Mouse (Mus musculus) CH12.LX (cell line): ENCODE measurements around the gene Ttc22. TPM values are rescaled to one million over a fixed set of nuclear protein-coding genes. Genes with fewer than 3 reads are reported as not detected.

Experiments used
- DNase-seq: peaks from one replicate; pipeline ENCODE4 v3.0.0-alpha.2; 2013; ENCODE audit errors: extremely low read depth
- H3K27ac ChIP-seq: 2 replicates; pipeline ENCODE4 v1.5.1; 2012; ENCODE audit warnings: low read depth, mild to moderate bottlenecking, control low read depth, moderate library complexity; ENCODE audit not compliant: insufficient read depth
- H3K27me3 ChIP-seq: replicated peaks from 2 replicates; pipeline ENCODE3; 2012; ENCODE audit warnings: inconsistent platforms
- H3K36me3 ChIP-seq, 2 experiments: replicated peaks in 1 of 2; 2 replicates each; pipeline versions ENCODE3 to v1.6.1; 2012; ENCODE audit warnings: inconsistent platforms in 1 of 2, low read length in 1 of 2, mild to moderate bottlenecking in 1 of 2, mixed read lengths in 1 of 2, moderate library complexity in 1 of 2; ENCODE audit not compliant: control insufficient read depth in 1 of 2, insufficient read depth in 1 of 2
- H3K4me1 ChIP-seq, 2 experiments: 2 replicates each; pipeline ENCODE4 v1.6.1; 2012; ENCODE audit warnings: inconsistent platforms in 1 of 2, moderate library complexity in 1 of 2; ENCODE audit not compliant: insufficient read depth in 2 of 2, control insufficient read depth in 1 of 2
- H3K4me2 ChIP-seq: 2 replicates; pipeline ENCODE4 v1.6.1; 2012; ENCODE audit warnings: low read depth, mild to moderate bottlenecking, control low read depth; ENCODE audit not compliant: poor library complexity, insufficient read depth, severe bottlenecking
- H3K4me3 ChIP-seq, 3 experiments: fragments of 150-350 bp in 1 of 3; sonication (generic) in 1 of 3; replicated peaks in 1 of 3; 2 replicates each; pipeline versions ENCODE3 to v1.5.1; 2011 to 2012; ENCODE audit warnings: low read depth in 2 of 3, low read length in 2 of 3, mild to moderate bottlenecking in 2 of 3, moderate library complexity in 2 of 3, control low read depth in 1 of 3, improper control_type of control experiment in 1 of 3, inconsistent platforms in 1 of 3, mixed read lengths in 1 of 3; ENCODE audit not compliant: poor library complexity in 1 of 3
- H3K79me2 ChIP-seq: replicated peaks from 2 replicates; pipeline ENCODE4 v1.6.1; 2012; ENCODE audit warnings: mild to moderate bottlenecking, moderate library complexity; ENCODE audit not compliant: control insufficient read depth, poor library complexity, insufficient read depth, severe bottlenecking; ENCODE audit errors: extremely low read depth
- H3K9ac ChIP-seq: 2 replicates; pipeline ENCODE4 v1.6.1; 2012; ENCODE audit warnings: low read depth, mild to moderate bottlenecking, control low read depth, moderate library complexity; ENCODE audit not compliant: insufficient read depth
- H3K9me3 ChIP-seq: replicated peaks from 2 replicates; pipeline ENCODE3; 2012; ENCODE audit warnings: low read length, inconsistent platforms, mixed read lengths
- CHD2 ChIP-seq: IDR thresholded peaks from 2 replicates; pipeline ENCODE4 v1.6.1; 2011; ENCODE audit warnings: low read length, improper control_type of control experiment
- E2F4 ChIP-seq: IDR thresholded peaks from 2 replicates; pipeline ENCODE4 v1.6.1; 2011; ENCODE audit warnings: low read depth, low read length, improper control_type of control experiment; ENCODE audit not compliant: insufficient replicate concordance
- ELF1 ChIP-seq: IDR thresholded peaks from 2 replicates; pipeline ENCODE4 v1.6.1; 2014; ENCODE audit warnings: low read depth, mild to moderate bottlenecking, inconsistent platforms, low read length, improper control_type of control experiment
- ETS1 ChIP-seq: conservative IDR thresholded peaks from 2 replicates; pipeline ENCODE4 v1.6.1; 2012; ENCODE audit warnings: low read depth, mild to moderate bottlenecking, inconsistent platforms, low read length, improper control_type of control experiment, moderate library complexity
- GABPA ChIP-seq: IDR thresholded peaks from 2 replicates; pipeline ENCODE4 v1.6.1; 2012; ENCODE audit warnings: low read depth, low read length, improper control_type of control experiment, inconsistent platforms; ENCODE audit not compliant: insufficient replicate concordance
- HCFC1 ChIP-seq: IDR thresholded peaks from 2 replicates; pipeline ENCODE4 v1.6.1; 2012; ENCODE audit warnings: low read depth, mild to moderate bottlenecking, inconsistent platforms, low read length, improper control_type of control experiment
- JUN ChIP-seq: IDR thresholded peaks from 2 replicates; pipeline ENCODE4 v1.6.1; 2011; ENCODE audit warnings: low read depth, mild to moderate bottlenecking, low read length, improper control_type of control experiment, moderate library complexity; ENCODE audit not compliant: insufficient read depth
- JUND ChIP-seq: conservative IDR thresholded peaks from 2 replicates; pipeline ENCODE4 v1.6.1; 2011; ENCODE audit warnings: low read depth, low read length, improper control_type of control experiment
- KAT2A ChIP-seq: IDR thresholded peaks from 2 replicates; pipeline ENCODE4 v1.6.1; 2012; ENCODE audit warnings: low read length, improper control_type of control experiment, inconsistent platforms; ENCODE audit not compliant: insufficient replicate concordance
- MAFK ChIP-seq: IDR thresholded peaks from 2 replicates; pipeline ENCODE4 v1.6.1; 2011; ENCODE audit warnings: low read length, improper control_type of control experiment; ENCODE audit not compliant: insufficient replicate concordance
- MAX ChIP-seq: IDR thresholded peaks from 2 replicates; pipeline ENCODE4 v1.6.1; 2011; ENCODE audit warnings: low read length, improper control_type of control experiment
- MEF2A ChIP-seq: IDR thresholded peaks from 2 replicates; pipeline ENCODE4 v1.6.1; 2014; ENCODE audit warnings: low read depth, mild to moderate bottlenecking, inconsistent platforms, low read length, improper control_type of control experiment, borderline replicate concordance
- MXI1 ChIP-seq: IDR thresholded peaks from 2 replicates; pipeline ENCODE4 v1.6.1; 2011; ENCODE audit warnings: mild to moderate bottlenecking, low read depth, low read length, improper control_type of control experiment
- MYC ChIP-seq: IDR thresholded peaks from 2 replicates; pipeline ENCODE4 v1.6.1; 2011; ENCODE audit warnings: low read depth, mild to moderate bottlenecking, improper control_type of control experiment, low read length
- NELFE ChIP-seq: IDR thresholded peaks from 2 replicates; pipeline ENCODE4 v1.6.1; 2011; ENCODE audit warnings: low read depth, low read length, improper control_type of control experiment
- POLR2A ChIP-seq: IDR thresholded peaks from 2 replicates; pipeline ENCODE4 v1.6.1; 2011; ENCODE audit warnings: low read depth, mild to moderate bottlenecking, improper control_type of control experiment, low read length
- RAD21 ChIP-seq: IDR thresholded peaks from 2 replicates; pipeline ENCODE4 v1.6.1; 2011; ENCODE audit warnings: low read depth, mild to moderate bottlenecking, low read length, improper control_type of control experiment, moderate library complexity
- RCOR1 ChIP-seq: conservative IDR thresholded peaks from 2 replicates; pipeline ENCODE4 v1.6.1; 2012; ENCODE audit warnings: low read depth, mild to moderate bottlenecking, inconsistent platforms, low read length, improper control_type of control experiment
- TBP ChIP-seq: conservative IDR thresholded peaks from 2 replicates; pipeline ENCODE4 v1.6.1; 2011; ENCODE audit warnings: low read depth, low read length, improper control_type of control experiment
- USF2 ChIP-seq: conservative IDR thresholded peaks from 2 replicates; pipeline ENCODE4 v1.6.1; 2011; ENCODE audit warnings: low read depth, low read length, improper control_type of control experiment
- ZC3H11A ChIP-seq: IDR thresholded peaks from 2 replicates; pipeline ENCODE4 v1.6.1; 2012; ENCODE audit warnings: low read depth, mild to moderate bottlenecking, inconsistent platforms, low read length, improper control_type of control experiment
- ZKSCAN1 ChIP-seq: IDR thresholded peaks from 2 replicates; pipeline ENCODE4 v1.6.1; 2012; ENCODE audit warnings: low read depth, inconsistent platforms, low read length, improper control_type of control experiment, borderline replicate concordance
- ZMIZ1 ChIP-seq: IDR thresholded peaks from 2 replicates; pipeline ENCODE4 v1.6.1; 2012; ENCODE audit warnings: low read depth, mild to moderate bottlenecking, inconsistent platforms, low read length, improper control_type of control experiment
- dilution Hi-C: fragments of 300-500 bp; cut with MboI; formaldehyde crosslinking; loops from 2 replicates; pipeline ENCODE4 v1.14.3; 2020; ENCODE audit warnings: low sequenced_read_pairs; ENCODE audit not compliant: extremely low pct_unique_long_range_greater_than_20kb, extremely low pct_ligation_motif_present
- in situ Hi-C: fragments of 300-500 bp; cut with MboI; formaldehyde crosslinking; loops from 3 replicates; pipeline ENCODE4 v1.14.3; 2019; ENCODE audit warnings: low sequenced_read_pairs, low pct_ligation_motif_present, low pct_unique_long_range_greater_than_20kb, mixed read lengths
- polyA plus RNA-seq: library from polyadenylated mRNA; unstranded; fragments of >175 nt; gene quantifications from 2 replicates; pipeline ENCODE4 v1.2.1, GENCODE M21; 2012; ENCODE audit warnings: low read depth; ENCODE audit not compliant: insufficient read length
- total RNA-seq, 2 experiments: library from RNA; depleted of rRNA; stranded (reverse); fragments of 300-350 nt in 1 of 2; fragments of >200 nt in 1 of 2; gene quantifications; 2 replicates each; pipeline ENCODE4 v1.2.3; 2012 to 2014

The Ttc22 gene
- total and polyA plus RNA-seq, 3 experiments: not detected

- TF ChIP-seq ZMIZ1: 0 out of 2 replicates have a peak, but pooled peaks have one; percentile 27
- peak; percentile 95 for TF ChIP-seq POLR2A
- no peak for TF ChIP-seq ZC3H11A
- TF ChIP-seq TBP: peak; percentile 77
- TF ChIP-seq MEF2A: no peak; the same call in 1 of the 2 replicates
- peak; percentile 81 for TF ChIP-seq KAT2A
- TF ChIP-seq ZKSCAN1: no peak
- 0 out of 2 replicates have a peak, but pooled peaks have one; percentile 26 for TF ChIP-seq ETS1
- TF ChIP-seq MAX: peak; percentile 10; the same call in 1 of the 2 replicates
- TF ChIP-seq, all 38 proteins: peak for 17
These were observed 28.7 kb downstream of the Ttc22 start, which contains the start of gene Pars2 (continued) for GRCm38 (mm10) chr4:106650833-106651527.

- Histone ChIP-seq H3K9me3 (no peaks in the 10 kb centered on the region), H3K4me2 (no peak overlapping the region), H3K36me3 (peaks cover 29 to 51% of the 10 kb centered on the region in 2 experiments), H3K27ac (no peak overlapping the region), H3K9ac (no peak overlapping the region), H3K79me2 (peaks cover 9% of the 10 kb centered on the region), H3K4me1 (peaks cover 3 to 24% of the 10 kb centered on the region in 2 experiments), H3K4me3 (no peak overlapping the region), H3K27me3 (no peaks in the 10 kb centered on the region)
- in situ Hi-C loops (no loop called here), dilution Hi-C loops (no loop called here)
- DNase-seq: no peak
- TF ChIP-seq ETS1: no peak
- TF ChIP-seq NELFE: no peak
- TF ChIP-seq JUN: no peak
- TF ChIP-seq MXI1: no peak
- TF ChIP-seq MAFK: no peak
- no peak for TF ChIP-seq USF2
These were observed 30.3 kb downstream of the Ttc22 start for GRCm38 (mm10) chr4:106652546-106652945.

GRCm38 (mm10) chr4:106653051-106653450 is 30.8 kb downstream of the Ttc22 start:
- peaks cover 3 to 24% of the 10 kb centered on the region in 2 experiments for H3K4me1 ChIP-seq
- peaks cover 9% of the 10 kb centered on the region for H3K79me2 ChIP-seq
- H3K4me3 ChIP-seq: no peak overlapping the region
- in situ Hi-C loops: no loop called here
- no peak overlapping the region for H3K27ac ChIP-seq
- H3K36me3 ChIP-seq: peaks cover 29 to 56% of the 10 kb centered on the region in 2 experiments
- DNase-seq: no peak
- H3K27me3 ChIP-seq: no peaks in the 10 kb centered on the region
- H3K9me3 ChIP-seq: no peaks in the 10 kb centered on the region
- H3K9ac ChIP-seq: no peak overlapping the region
- dilution Hi-C loops: no loop called here
- no peak overlapping the region for H3K4me2 ChIP-seq
- TF ChIP-seq ETS1 (no peak), ELF1 (no peak), JUND (no peak), NELFE (no peak), MYC (no peak), RCOR1 (no peak), USF2 (no peak), MAFK (no peak), RAD21 (no peak), ZC3H11A (no peak), E2F4 (no peak), KAT2A (no peak), HCFC1 (no peak), POLR2A (no peak), CHD2 (no peak), GABPA (no peak)
